Mouse (Mus musculus) G1E (cell line): ENCODE data around the gene Pdxk. TPM values are rescaled to one million over a fixed set of nuclear protein-coding genes. Genes with fewer than 3 reads are reported as not detected.
A peak's percentile ranks its signal among the peaks of the same experiment; 100 is the strongest.

Experiments
- ATAC-seq: 2 replicates; pipeline ENCODE4 v1.8.0; 2016; ENCODE audit warnings: mild to moderate bottlenecking; ENCODE audit not compliant: insufficient number of reproducible peaks, poor library complexity, low FRiP score, severe bottlenecking; ENCODE audit errors: extremely low read depth
- DNase-seq: peaks from one replicate; pipeline ENCODE4 v3.0.0; 2012; ENCODE audit warnings: low spot score
- H3K27me3 ChIP-seq: 2 replicates; pipeline ENCODE4 v1.6.1; 2012; ENCODE audit warnings: mild to moderate bottlenecking, low read length, inconsistent platforms; ENCODE audit not compliant: insufficient read depth
- H3K36me3 ChIP-seq: replicated peaks from 2 replicates; pipeline ENCODE3; 2012; ENCODE audit warnings: mild to moderate bottlenecking, inconsistent platforms
- H3K4me1 ChIP-seq: 2 replicates; pipeline ENCODE4 v1.6.1; 2012; ENCODE audit warnings: low read depth, low read length, inconsistent platforms, mixed read lengths; ENCODE audit not compliant: insufficient read depth
- H3K4me3 ChIP-seq: 2 replicates; pipeline ENCODE4 v1.5.1; 2012; ENCODE audit warnings: low read depth, mild to moderate bottlenecking, inconsistent platforms, low read length, moderate library complexity, mixed read lengths
- H3K9me3 ChIP-seq: replicated peaks from 2 replicates; pipeline ENCODE4 v1.6.1; 2012; ENCODE audit warnings: inconsistent platforms
- CTCF ChIP-seq: IDR thresholded peaks from 2 replicates; pipeline ENCODE4 v1.5.1; 2012; ENCODE audit warnings: low read depth, low read length, inconsistent platforms, mixed read lengths
- GATA1 ChIP-seq: IDR thresholded peaks from 2 replicates; pipeline ENCODE4 v1.6.1; 2012; ENCODE audit warnings: borderline replicate concordance, low read length, inconsistent platforms, mixed read lengths
- GATA2 ChIP-seq: IDR thresholded peaks from 2 replicates; pipeline ENCODE4 v1.6.1; 2012; ENCODE audit warnings: low read depth, low read length, inconsistent platforms, borderline replicate concordance
- POLR2AphosphoS5 ChIP-seq: IDR thresholded peaks from 2 replicates; pipeline ENCODE4 v1.6.1; 2012; ENCODE audit warnings: low read depth, low read length, inconsistent platforms; ENCODE audit not compliant: insufficient replicate concordance
- TAL1 ChIP-seq: conservative IDR thresholded peaks from 2 replicates; pipeline ENCODE4 v1.6.1; 2012; ENCODE audit warnings: low read depth, low read length, inconsistent platforms, mixed read lengths
- polyA plus RNA-seq: library from polyadenylated mRNA; stranded (reverse); fragments of >175 nt; gene quantifications from 2 replicates; pipeline ENCODE4 v1.2.3, GENCODE M21; 2012
- total RNA-seq, 2 experiments: library from RNA; stranded (forward) in 1 of 2; stranded (reverse) in 1 of 2; fragments of 200-1000 nt in 1 of 2; fragments of >200 nt in 1 of 2; fragmentation: Nextera tagmentation in 1 of 2; gene quantifications; 2 replicates each; pipeline ENCODE4 v1.2.3; 2014 to 2017

Gene Pdxk
- total and polyA plus RNA-seq, 3 experiments: 23.0 to 44.6 (median 33.6) TPM

DNA sequence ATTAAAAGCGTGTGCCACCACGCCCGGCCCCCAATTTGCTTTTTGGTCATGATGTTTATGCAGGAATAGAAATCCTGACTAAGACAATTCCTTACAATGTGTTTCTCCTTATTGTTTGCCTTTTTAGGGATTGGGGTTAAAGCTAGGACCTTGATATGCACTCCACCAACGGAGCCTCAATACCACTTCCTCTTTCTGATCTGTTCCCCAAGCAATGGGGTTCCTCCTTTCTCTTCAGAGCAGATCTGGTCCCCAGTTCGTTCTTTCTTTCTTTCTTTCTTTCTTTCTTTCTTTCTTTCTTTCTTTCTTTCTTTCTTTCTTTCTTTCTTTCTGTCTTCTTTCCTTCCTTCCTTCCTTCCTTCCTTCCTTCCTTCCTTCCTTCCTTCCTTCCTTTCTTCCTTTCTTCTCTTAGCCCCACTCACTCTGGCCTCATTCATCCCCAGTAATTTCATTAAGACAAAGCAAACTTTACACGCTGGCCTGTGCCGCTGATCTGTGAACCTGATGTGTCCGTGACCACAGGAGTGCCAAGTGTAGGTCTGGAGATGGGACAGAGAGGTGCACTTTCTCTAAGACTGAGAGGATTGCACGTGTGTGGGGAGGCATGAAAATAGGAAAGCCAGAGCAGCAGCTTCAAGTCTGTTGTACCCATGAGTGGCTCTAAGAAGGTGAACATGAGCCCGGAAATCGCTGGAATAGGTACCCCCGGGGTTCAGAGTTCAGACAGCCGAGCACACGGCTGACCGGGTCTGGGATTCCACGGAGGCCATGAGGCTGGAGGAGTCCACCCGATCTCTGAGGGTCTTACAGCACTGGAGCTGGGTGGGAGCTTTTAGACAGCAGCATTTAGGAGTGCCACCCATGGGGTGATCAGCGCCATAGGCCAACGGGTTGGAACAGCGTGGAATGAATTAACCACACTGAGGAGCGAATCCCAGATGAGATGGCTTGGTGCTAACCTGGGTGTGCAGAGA, 16.5 kb upstream of the Pdxk start:
- peaks cover 18% of the 10 kb centered on the region for H3K4me1 ChIP-seq
- H3K4me3 ChIP-seq: no peak overlapping the region
- peaks cover 32% of the 10 kb centered on the region for H3K27me3 ChIP-seq
- peak; percentile 36 for DNase-seq
- TF ChIP-seq CTCF: no peak
- TF ChIP-seq GATA2: no peak
- no peak for TF ChIP-seq POLR2AphosphoS5
- no peak for TF ChIP-seq GATA1
- no peak for TF ChIP-seq TAL1
- no peaks in the 10 kb centered on the region for H3K36me3 ChIP-seq
- 0 out of 2 replicates have a peak, but pooled peaks have one; percentile 54 for ATAC-seq
- peaks cover 9% of the 10 kb centered on the region for H3K9me3 ChIP-seq

GRCm38 (mm10) chr10:78476821-78477220, 12.0 kb upstream of the Pdxk start:
- ATAC-seq (peak; percentile 59), DNase-seq (no peak)
- H3K36me3 ChIP-seq: no peaks in the 10 kb centered on the region
- TF ChIP-seq TAL1 (no peak), POLR2AphosphoS5 (no peak), GATA2 (no peak), GATA1 (no peak), CTCF (no peak)
- H3K9me3 ChIP-seq: peaks cover 2% of the 10 kb centered on the region
- no peak overlapping the region for H3K4me3 ChIP-seq
- H3K4me1 ChIP-seq: peaks cover 18% of the 10 kb centered on the region
- H3K27me3 ChIP-seq: peaks cover 36% of the 10 kb centered on the region

GRCm38 (mm10) chr10:78474759-78475158, 10.0 kb upstream of the Pdxk start:
- TF ChIP-seq GATA1 (no peak), GATA2 (no peak), CTCF (no peak), POLR2AphosphoS5 (no peak), TAL1 (no peak)
- H3K27me3 ChIP-seq: peaks cover 52% of the 10 kb centered on the region
- ATAC-seq (no peak), DNase-seq (no peak)
- no peaks in the 10 kb centered on the region for H3K36me3 ChIP-seq
- H3K4me3 ChIP-seq: no peak overlapping the region
- peaks cover 22% of the 10 kb centered on the region for H3K4me1 ChIP-seq
- no peaks in the 10 kb centered on the region for H3K9me3 ChIP-seq

DNA sequence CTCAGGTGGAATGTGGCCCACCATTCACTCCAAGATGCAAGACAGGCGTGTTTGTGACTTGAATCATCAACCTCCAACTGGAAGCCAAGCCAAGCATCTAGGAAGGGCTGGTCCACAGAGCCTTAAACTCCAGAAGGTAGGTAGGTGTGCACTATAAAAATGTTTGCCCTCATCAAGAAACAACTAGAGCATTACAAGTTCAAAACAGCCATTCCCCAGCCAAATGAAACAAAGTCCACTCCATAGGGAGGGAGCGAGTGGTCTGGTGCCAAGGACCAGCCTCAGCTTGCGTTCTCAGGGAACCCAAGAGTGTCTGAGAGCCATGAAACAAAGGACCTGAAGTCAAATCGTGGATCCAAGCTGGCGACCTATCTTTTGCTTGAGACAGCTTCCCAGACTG, 8.7 kb upstream of the Pdxk start:
- no peak for ATAC-seq
- Histone ChIP-seq H3K27me3 (peaks cover 57% of the 10 kb centered on the region), H3K4me3 (no peak overlapping the region), H3K4me1 (peaks cover 16% of the 10 kb centered on the region), H3K9me3 (no peaks in the 10 kb centered on the region), H3K36me3 (no peaks in the 10 kb centered on the region)
- no peak for DNase-seq
- TF ChIP-seq CTCF (no peak), GATA2 (no peak), TAL1 (no peak), GATA1 (no peak), POLR2AphosphoS5 (no peak)

GRCm38 (mm10) chr10:78472046-78472445, 7.3 kb upstream of the Pdxk start:
- H3K36me3 ChIP-seq: no peaks in the 10 kb centered on the region
- no peak overlapping the region for H3K4me3 ChIP-seq
- ATAC-seq (no peak), DNase-seq (no peak)
- peaks cover 18% of the 10 kb centered on the region for H3K4me1 ChIP-seq
- H3K9me3 ChIP-seq: no peaks in the 10 kb centered on the region
- no peak for TF ChIP-seq CTCF
- TF ChIP-seq GATA1: no peak
- no peak for TF ChIP-seq POLR2AphosphoS5
- no peak for TF ChIP-seq GATA2
- no peak for TF ChIP-seq TAL1
- H3K27me3 ChIP-seq: peaks cover 68% of the 10 kb centered on the region

- Histone ChIP-seq H3K4me3 (no peak overlapping the region), H3K4me1 (peaks cover 20% of the 10 kb centered on the region), H3K27me3 (peaks cover 64% of the 10 kb centered on the region), H3K9me3 (no peaks in the 10 kb centered on the region), H3K36me3 (no peaks in the 10 kb centered on the region)
- DNase-seq (no peak), ATAC-seq (no peak)
- TF ChIP-seq TAL1: no peak
These were observed 6.0 kb upstream of the Pdxk start for GRCm38 (mm10) chr10:78470582-78471313.
